Mouse (Mus musculus) adrenal gland (tissue): ENCODE data around the gene Rinl.

ENCODE experiments used
- intact Hi-C: fragments of 180-260 bp; cut with DNase I; formaldehyde crosslinking; loops from one replicate; pipeline ENCODE4 v1.15.1; 2025

Rinl gene

DNA sequence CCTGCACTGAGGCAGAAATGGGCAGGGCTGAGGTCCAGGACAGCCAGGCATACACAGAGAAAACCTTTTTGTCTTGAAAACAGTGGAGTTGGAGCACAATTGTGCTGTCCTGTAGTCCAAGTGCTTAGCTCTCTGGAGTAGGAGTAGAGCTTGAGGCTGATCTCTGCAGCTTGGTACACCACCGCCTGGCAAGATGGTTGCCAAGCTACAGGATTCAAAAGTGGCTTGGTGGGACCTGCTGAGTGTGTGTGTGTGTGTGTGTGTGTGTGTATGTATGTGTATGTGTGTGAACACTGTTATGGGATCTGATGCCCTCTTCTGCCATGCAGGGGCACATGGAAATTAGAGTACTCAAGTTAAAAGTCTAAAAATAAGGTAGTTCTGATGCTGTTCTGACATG lies 33.8 kb downstream of the Rinl start:
- intact Hi-C loops = no loop called here

DNA sequence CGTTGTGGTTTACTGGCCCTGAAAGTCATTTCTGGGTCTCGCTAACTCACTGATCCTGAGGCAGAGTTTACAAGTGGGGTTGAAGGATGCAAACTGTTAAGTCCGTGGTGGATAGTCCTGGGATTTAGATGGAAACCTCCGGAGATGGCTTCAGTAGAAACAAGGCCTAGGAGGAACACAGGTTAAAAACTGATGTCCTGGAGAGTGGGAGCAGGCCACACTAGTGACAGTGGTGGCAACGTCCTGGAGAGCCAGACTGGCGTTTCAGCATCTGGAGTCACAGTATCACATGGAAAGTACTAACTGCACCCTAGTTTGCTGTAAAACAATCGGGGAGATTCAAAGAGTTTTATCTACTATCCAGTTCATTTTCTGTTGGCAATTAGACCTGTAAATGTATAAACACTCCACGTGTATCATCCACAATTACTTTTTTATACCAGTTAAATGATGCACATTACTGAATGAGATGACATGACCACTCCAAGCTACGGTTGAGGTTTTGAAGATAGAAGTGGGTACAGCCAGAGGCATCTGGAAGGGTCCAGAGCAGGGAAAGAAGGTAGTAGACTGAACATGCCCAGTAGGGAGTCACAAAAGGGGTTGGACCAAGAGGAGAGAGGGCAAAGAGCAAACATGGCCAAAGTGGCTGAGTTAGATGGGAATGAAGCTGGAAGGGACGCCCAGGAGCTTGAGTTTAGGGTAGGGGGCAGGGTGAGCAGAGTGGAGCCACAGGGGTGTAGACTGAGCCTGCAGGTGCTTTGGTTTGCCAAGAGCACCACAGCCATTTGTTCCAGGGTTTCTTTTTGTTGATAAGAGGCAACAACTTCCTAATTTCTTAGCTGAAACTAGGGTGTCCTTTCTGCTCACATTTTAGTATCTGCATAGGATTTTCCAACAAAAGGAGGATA lies 34.5 kb downstream of the Rinl start:
- intact Hi-C loops = no loop called here

DNA sequence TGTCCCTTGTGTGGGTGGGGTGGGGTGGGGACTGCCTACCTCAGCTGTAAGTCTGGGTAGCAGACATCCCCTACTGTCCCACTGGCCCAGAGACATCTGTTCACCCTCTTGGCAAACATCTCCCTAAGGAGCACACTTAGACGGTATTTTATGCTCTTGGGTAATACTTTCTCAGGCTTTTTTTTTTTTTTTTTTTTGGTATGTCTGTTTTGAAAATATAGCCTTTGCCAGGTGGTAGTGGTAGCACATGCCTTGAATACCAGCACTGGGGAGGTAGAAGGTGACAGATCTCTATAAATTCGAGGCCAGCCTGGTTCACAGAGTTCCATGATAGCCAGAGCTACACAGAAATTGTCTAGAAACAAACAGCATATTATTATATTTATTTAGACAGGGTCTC lies 35.2 kb downstream of the Rinl start:
- intact Hi-C loops = no loop called here

DNA sequence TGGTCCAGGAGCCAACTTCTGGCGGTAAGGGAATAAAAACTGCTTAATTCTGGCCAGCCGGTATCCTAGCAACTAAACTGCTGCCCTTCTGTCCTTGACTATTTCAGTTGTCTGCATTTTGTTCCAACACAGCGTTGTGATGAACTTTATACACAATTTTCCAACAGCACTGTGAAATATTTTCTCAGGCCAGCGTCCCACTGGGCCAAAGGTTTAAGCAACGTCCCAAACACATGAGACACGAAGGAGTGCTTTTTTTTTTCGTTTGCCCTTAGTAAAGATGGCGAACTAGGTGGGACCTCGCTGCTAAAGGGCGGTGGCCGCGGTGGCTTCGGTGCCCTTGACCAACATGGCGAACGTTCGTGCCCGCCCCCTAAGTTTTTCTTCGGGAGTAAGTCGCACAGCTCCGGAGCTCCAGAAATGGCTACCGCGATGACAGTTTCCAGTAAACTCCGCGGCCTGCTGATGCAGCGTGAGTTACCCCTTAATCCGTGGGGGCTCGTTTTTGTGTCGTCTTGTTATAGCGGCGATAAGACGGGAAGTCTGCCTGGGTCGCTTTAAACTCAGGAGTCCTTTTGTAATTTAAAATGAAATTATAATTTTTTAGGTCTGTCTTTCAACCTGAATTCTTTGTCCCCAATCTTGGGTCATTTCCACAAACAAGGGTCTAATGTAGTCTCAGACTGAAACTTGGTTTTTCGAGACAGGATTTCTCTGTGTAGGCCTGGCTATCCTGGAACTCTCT lies 36.3 kb downstream of the Rinl start, which contains the start of gene Ech1:
Ech1 (plus strand) TSS at position 277 of the 745 bp plus-strand sequence.
- intact Hi-C loops = no loop called here

DNA sequence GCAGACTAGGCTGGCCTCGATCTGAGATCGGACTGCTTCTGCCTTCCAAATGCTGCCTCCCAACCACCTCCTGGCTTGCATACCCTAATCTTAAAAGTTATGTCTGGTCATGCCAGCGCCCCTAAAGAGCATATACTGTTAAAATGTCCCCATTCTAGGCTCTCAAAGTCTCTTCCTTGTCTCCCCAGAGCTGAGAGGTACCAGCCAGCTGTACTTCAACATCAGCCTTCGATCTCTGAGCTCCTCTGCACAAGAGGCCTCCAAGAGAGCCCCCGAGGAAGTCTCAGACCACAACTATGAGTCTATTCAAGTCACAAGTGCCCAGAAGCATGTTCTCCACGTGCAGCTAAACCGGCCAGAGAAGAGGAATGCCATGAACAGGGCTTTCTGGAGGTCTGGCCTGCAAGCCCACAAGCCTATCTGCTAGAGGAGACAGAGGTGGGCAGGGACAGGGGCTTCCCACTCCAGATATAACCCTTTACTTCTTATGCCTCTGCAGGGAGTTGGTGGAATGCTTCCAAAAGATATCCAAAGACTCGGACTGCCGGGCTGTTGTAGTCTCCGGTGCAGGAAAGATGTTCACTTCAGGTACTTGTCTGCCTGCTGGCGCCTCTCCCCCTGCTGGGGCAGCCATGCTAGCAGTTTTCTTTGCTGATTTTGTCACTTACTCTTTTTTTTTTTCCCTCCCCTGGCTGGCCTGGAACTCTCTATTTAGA lies 37.1 kb downstream of the Rinl start:
- intact Hi-C loops = no loop called here

DNA sequence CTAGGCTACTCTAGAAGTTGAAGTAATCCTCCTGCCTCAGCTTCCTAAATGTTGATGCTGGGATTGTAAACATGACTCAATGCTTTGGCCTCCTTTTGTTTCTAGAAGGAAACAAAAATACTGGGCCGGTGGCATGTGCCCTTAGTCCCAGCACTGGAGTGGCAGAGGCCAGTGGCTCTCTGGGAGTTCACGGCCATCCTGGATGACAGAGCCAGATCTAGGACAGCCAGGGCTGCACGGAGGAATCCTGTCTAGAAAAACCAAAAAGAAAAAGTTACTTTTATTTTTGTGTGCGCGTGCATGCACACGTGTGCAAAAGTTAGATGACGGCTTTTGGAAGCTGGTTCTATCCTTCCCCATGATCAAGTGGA lies 37.6 kb downstream of the Rinl start:
- intact Hi-C loops = no loop called here

DNA sequence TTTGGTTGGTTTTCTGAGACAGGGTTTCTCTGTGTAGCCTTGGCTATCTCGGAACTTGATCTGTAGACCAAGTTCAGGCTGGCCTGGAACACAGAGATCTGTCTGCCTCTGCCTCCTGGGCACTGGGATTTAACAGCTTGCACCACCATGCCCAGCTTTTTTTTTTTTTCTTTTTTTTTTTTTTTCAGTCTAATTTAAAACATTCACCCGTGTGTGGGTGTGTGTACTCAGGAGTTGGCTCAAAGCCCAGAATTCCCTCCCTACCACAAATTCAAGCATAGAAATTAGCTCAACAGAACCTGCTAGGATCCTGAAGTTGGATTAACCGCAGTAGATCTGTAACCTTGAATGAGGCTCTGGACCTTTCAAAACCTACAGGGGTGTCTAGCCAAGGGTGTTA lies 38.6 kb downstream of the Rinl start:
- intact Hi-C loops = no loop called here

DNA sequence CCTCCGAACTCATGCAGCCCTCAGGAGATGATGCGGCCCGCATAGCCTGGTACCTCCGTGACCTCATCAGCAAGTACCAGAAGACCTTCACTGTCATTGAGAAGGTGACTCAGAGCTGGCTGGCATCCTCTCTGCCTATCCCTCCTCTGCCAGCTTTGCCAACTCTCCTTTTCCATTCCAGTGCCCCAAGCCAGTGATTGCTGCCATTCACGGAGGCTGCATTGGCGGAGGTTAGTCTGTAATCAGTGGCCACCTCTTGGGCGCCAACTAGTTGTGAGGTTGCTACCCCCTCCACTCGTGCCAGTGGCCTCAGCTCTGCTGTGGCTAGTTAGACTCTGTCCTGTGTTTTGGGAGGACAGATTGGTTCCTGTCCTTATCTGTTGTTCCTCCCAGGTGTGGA lies 41.1 kb downstream of the Rinl start:
- intact Hi-C loops = loop anchor here (5.0 kb wide), 1 partner anchor 42 kb away; no protein-coding TSS in a partner anchor

DNA sequence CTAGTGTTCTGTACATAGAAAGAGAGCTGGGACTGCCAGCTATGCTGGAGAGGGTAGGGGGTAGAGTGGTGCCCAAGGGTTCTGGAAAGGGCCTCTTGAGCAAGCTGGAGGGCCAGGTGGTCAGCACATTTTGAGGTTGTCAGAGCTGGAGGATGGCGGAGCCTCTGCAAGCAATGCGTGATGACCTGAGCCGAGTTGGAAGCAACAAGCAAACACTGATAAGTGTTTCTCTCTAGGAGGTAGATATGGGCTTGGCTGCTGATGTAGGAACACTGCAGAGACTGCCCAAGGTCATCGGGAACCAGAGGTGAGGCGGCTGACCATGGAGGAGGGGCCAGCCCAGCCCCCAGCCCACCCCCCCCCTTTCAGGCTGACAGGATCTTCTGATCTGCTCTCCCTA lies 42.2 kb downstream of the Rinl start:
- intact Hi-C loops = loop anchor here (5.0 kb wide), 1 partner anchor 41 kb away; no protein-coding TSS in a partner anchor

DNA sequence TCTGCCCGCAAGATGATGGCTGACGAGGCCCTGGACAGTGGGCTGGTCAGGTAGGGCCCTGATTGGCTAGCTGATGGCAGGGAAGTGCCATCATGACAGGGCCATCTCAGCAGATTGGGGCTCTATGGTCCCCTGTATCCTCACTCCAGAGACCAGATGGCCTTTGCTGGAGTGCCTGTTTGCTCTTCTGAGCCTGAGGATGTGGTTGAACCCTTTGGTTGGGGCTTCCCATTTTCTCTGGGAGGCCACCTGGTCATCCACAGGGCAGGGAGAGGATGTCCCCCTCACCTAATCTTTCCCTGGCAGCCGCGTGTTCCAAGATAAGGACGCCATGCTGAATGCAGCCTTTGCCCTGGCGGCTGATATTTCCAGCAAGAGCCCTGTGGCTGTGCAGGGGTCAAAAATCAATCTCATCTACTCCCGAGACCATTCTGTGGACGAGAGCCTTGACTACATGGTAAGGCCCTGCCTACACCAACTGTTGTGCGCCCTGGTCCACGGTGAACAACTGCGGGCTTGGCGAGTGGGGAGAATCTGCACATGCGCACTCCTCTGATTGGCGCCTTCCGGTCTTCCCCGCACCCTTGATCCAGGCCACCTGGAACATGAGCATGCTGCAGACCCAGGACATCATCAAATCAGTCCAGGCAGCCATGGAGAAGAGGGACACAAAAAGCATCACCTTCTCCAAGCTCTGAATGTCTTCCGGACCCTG lies 42.8 kb downstream of the Rinl start:
- intact Hi-C loops = loop anchor here (5.0 kb wide), 1 partner anchor 41 kb away; no protein-coding TSS in a partner anchor

DNA sequence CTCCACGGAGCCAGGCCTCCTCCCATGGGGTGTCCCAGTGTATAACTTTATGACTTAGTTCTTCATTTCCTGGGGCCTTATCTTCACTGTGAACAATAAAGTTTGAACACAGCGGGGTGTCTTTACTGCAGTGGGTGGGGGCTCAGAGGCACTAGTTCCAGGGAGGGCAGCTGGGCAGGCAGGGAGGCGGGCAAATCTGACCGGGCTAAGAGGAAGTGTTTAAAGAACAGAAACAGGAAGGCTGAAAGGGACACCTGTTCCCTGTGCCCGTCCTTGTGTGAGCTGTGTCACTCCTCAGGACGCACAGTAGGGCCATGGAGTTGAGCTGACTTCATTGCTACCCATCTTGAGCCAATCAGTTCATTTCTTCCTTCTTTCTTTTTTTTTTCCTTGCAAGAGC lies 43.4 kb downstream of the Rinl start:
- intact Hi-C loops = loop anchor here (5.0 kb wide), 1 partner anchor 40 kb away; no protein-coding TSS in a partner anchor

DNA sequence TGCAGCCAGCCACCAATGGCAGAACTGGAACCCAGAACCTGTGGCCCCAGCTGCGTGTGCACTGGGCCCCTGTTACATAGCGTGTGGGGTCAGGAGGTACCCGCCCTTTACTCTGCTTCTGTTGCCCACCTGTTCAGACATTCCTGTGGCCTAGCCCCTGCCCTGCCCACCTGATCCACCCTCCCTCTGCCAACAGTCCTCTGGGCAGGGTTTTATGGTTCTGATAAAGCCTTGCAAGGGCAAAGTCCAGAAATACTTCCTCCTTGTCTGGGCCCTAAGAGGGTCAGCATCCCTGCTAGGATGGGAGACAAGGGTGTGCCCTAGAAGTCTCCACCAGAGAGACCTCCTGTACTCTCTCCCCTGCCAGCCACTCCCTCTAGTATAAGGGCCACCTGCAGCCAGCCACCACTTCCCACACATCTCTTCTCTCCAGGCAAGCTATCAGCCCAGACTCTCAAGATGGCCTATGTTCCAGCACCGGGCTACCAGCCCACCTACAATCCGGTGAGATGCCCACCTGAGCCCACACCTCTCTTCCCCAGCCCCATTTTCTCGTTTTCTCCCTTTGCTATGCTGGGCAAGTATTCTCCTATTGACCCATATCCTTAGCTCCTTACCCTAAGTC lies 45.1 kb downstream of the Rinl start, which contains the start of gene Lgals4:
Lgals4 (plus strand) TSS at position 132 of the 625 bp plus-strand sequence.
- intact Hi-C loops = loop anchor here (5.0 kb wide), 1 partner anchor 38 kb away; no protein-coding TSS in a partner anchor

DNA sequence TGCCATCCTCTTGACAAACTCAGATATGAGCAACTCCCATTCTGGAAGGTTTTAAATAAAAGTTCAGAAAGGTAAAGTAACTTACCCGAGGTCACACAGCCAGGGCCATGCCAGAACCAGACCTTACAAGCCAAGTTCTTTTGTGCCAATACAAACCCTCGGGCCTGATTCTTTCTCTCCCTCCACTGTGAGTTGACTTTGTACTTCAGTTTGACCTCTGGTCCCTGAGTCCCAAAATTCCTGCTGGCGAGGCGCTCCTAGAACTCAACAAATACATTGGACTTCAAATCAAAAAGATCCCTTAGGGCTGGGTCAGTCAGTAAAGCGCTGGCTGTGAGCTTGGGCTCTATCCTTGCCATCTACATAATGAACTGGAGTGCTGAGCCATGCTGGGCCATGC lies 48.2 kb downstream of the Rinl start:
- intact Hi-C loops = no loop called here

DNA sequence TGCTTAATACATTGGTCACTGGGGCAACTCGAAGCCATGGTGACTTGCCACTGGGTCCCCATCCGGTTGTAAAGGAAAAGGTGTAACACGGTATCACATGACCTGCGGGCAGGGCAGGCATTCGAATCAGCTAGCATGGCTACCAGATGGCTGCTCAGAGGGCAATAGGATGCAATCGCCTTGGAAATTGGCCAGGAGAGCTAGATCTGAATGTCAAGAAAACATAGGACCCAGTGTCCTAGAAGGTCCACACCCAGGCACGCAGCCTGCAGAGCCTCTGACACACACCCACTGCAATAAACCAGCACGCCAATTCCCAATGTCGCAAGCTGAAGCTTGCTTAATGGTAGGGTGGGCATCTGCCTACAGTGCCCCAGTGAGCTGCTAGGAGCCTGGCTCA lies 49.6 kb downstream of the Rinl start:
- intact Hi-C loops = no loop called here

DNA sequence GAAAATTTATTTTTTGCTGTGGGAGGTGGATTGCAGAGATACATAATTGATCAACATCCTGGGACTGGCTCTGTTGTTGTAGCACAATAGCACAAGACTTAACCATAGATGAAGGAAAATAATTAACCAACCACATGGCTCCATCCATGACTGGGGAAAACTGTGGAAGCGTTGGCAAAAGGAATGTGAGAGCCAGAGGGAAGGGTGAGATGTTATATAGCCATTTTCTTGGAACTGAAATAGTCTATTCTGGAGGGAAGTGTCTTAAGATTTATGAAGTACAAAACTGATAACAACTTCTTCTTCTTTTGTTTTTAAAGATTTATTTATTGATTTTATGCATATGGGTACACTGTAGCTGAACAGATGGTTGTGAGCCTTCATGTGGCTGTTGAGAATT lies 58.5 kb downstream of the Rinl start:
- intact Hi-C loops = no loop called here
